Mouse (Mus musculus) heart, embryonic 10.5 days (tissue): Measurements from ENCODE around the gene Eif2s2. TPM values are rescaled to one million over a fixed set of nuclear protein-coding genes. Genes with fewer than 3 reads are reported as not detected.
"Not testable (repeated sequence)": the region's sequence is repeated elsewhere in the genome, so short reads cannot be mapped to it uniquely, and the experiment has no call there.

ENCODE experiments used
- DNase-seq: peaks from one replicate; pipeline ENCODE4 v3.0.0-alpha.2; 2017; ENCODE audit warnings: low spot score
- H3K27ac ChIP-seq: fragments of 300-500 bp; sonication (generic); 2 replicates; pipeline ENCODE4 v1.5.1; 2016; ENCODE audit warnings: mild to moderate bottlenecking
- H3K27me3 ChIP-seq: fragments of 300-500 bp; sonication (generic); 2 replicates; pipeline ENCODE4 v1.6.1; 2016; ENCODE audit warnings: mild to moderate bottlenecking; ENCODE audit not compliant: poor library complexity, insufficient read depth, severe bottlenecking
- H3K36me3 ChIP-seq: fragments of 300-500 bp; sonication (generic); 2 replicates; pipeline ENCODE4 v1.6.1; 2016; ENCODE audit warnings: mild to moderate bottlenecking, moderate library complexity
- H3K4me1 ChIP-seq: fragments of 300-500 bp; sonication (generic); 2 replicates; pipeline ENCODE4 v1.6.1; 2016; ENCODE audit warnings: mild to moderate bottlenecking
- H3K4me3 ChIP-seq: fragments of 300-500 bp; sonication (generic); 2 replicates; pipeline ENCODE4 v1.5.1; 2016; ENCODE audit warnings: mild to moderate bottlenecking, moderate library complexity
- H3K9me3 ChIP-seq: fragments of 300-500 bp; sonication (generic); 2 replicates; pipeline ENCODE4 v1.6.1; 2016; ENCODE audit warnings: mild to moderate bottlenecking, moderate library complexity
- WGBS: fragments of 180-500 bp; shearing (Covaris S2); methylation state at CpG from one replicate; pipeline ENCODE4 v1.1.7; 2016; 5-methylcytosine and 5-hydroxymethylcytosine counted together
- polyA plus RNA-seq: library from polyadenylated mRNA; unstranded; fragments of >200 nt; fragmentation: Nextera tagmentation; extraction: Ambion mirVana; gene quantifications from 2 replicates; pipeline ENCODE4 v1.2.1, GENCODE M21; 2016

Gene Eif2s2
- polyA plus RNA-seq, 1 experiment from 2014 or later = 84.0 TPM

GRCm38 (mm10) chr2:154916547-154916946 is 23.8 kb upstream of the Eif2s2 start:
- Histone ChIP-seq H3K36me3 (no peaks in the 10 kb centered on the region), H3K4me3 (no peak overlapping the region), H3K27me3 (peaks cover 5% of the 10 kb centered on the region; the same call in 1 of the 2 replicates), H3K9me3 (no peaks in the 10 kb centered on the region), H3K4me1 (no peaks in the 10 kb centered on the region), H3K27ac (no peak overlapping the region)
- DNase-seq = no peak
- WGBS = 18% methylated on average over 2 of the region's 2 CpGs

DNA sequence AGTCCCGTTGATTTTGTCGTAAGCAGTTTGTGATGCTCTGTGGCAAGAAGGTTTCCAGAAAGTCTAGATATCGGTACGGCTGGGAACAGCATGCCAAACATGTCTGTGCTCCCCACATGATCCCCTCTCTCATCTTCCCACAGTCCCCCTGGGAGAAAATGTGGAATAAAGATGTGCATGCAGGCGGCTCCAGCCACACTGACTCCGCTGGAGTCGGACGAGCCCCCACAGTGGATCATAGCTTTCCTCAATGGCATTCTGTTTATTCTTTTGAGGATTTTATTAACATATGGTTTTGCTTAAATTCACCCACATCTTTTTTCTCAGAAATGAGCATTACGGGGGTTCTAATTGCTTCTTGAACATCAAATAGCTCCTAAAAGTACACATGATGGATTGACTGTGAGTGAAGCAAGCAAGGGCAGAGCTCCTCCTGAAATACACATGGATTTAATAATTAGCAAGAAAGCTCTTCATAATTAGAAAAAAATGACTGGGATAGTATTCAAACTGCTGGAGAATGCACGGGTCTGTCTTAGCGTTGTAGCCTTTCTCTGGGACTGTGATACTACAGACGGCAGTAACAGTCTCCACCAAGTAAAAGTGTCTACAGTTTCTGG is 23.3 kb upstream of the Eif2s2 start:
- H3K9me3 ChIP-seq = no peaks in the 10 kb centered on the region
- H3K27ac ChIP-seq = no peak overlapping the region
- peaks cover 5% of the 10 kb centered on the region; the same call in 1 of the 2 replicates for H3K27me3 ChIP-seq
- no peak overlapping the region for H3K4me3 ChIP-seq
- WGBS = 80% methylated on average over 12 of the region's 12 CpGs
- H3K36me3 ChIP-seq = no peaks in the 10 kb centered on the region
- DNase-seq = no peak
- no peaks in the 10 kb centered on the region for H3K4me1 ChIP-seq

GRCm38 (mm10) chr2:154909789-154910188 is 17.1 kb upstream of the Eif2s2 start:
- Histone ChIP-seq H3K4me3 (no peak overlapping the region), H3K27me3 (peaks cover 5% of the 10 kb centered on the region; the same call in 1 of the 2 replicates), H3K4me1 (0 out of 2 replicates have a peak, but pooled peaks cover 4% of the 10 kb centered on the region), H3K27ac (no peak overlapping the region), H3K9me3 (no peaks in the 10 kb centered on the region), H3K36me3 (no peaks in the 10 kb centered on the region)
- no peak for DNase-seq
- WGBS = 73% methylated on average over 6 of the region's 6 CpGs

GRCm38 (mm10) chr2:154908223-154908622 is 15.5 kb upstream of the Eif2s2 start:
- not testable (repeated sequence) for H3K9me3 ChIP-seq, H3K36me3 ChIP-seq, H3K27ac ChIP-seq, H3K4me1 ChIP-seq, H3K27me3 ChIP-seq, H3K4me3 ChIP-seq, DNase-seq
- WGBS = 17% methylated on average over 2 of the region's 2 CpGs

GRCm38 (mm10) chr2:154905796-154906195 is 13.1 kb upstream of the Eif2s2 start:
- DNase-seq = no peak
- 53% methylated on average over 2 of the region's 2 CpGs for WGBS
- H3K27ac ChIP-seq = no peak overlapping the region
- no peaks in the 10 kb centered on the region for H3K36me3 ChIP-seq
- no peak overlapping the region for H3K4me3 ChIP-seq
- H3K27me3 ChIP-seq = no peaks in the 10 kb centered on the region
- H3K9me3 ChIP-seq = no peaks in the 10 kb centered on the region
- 0 out of 2 replicates have a peak, but pooled peaks cover 4% of the 10 kb centered on the region for H3K4me1 ChIP-seq

DNA sequence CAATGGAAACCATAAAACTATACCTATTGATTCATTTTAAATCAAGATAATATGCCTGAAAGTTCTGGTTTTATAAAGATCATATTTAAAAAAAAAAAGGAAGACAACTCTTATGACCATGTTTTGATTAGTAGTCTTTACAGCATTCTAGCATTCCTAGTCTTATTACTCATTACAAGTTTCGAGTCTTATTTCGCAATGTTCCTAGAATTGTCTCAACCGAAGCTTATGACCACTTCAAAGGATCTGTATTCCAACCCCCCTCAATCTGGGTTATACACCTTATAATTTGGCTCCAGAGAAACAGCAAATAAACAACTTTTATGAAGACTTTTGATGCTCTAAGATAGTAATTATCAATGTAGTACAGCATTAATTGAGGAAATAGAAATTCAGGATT is 9.4 kb upstream of the Eif2s2 start:
- Histone ChIP-seq H3K27me3 (no peaks in the 10 kb centered on the region), H3K4me1 (0 out of 2 replicates have a peak, but pooled peaks cover 4% of the 10 kb centered on the region), H3K4me3 (no peak overlapping the region), H3K36me3 (no peaks in the 10 kb centered on the region), H3K27ac (no peak overlapping the region), H3K9me3 (no peaks in the 10 kb centered on the region)
- no peak for DNase-seq
- WGBS = 91% methylated on average over 3 of the region's 3 CpGs

- WGBS = 77% methylated on average over 4 of the region's 4 CpGs
- H3K36me3 ChIP-seq, DNase-seq, H3K27ac ChIP-seq, H3K27me3 ChIP-seq, H3K4me3 ChIP-seq, H3K9me3 ChIP-seq, H3K4me1 ChIP-seq: not testable (repeated sequence)
These were observed 6.7 kb upstream of the Eif2s2 start for GRCm38 (mm10) chr2:154899412-154899811.

DNA sequence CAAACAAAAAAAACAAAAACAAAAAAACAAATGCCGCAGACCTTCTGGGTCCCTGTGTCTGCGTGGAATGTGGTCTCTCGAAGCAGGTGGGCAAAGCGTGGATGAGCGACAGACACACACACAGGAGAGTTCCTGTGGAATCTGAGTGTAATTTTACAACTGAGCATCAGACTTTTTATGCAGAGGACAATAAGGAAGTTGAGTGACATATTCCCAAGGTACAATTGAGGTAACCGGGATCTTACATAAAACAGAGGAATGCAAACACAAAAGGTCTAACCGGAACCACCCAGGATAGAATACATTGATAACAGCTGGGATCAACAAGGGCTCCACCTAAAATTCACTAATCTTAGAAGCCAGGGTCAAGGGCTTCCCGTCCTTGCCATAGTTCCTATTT is 6.3 kb upstream of the Eif2s2 start:
- H3K4me3 ChIP-seq, H3K27me3 ChIP-seq, H3K27ac ChIP-seq, DNase-seq, H3K4me1 ChIP-seq, H3K36me3 ChIP-seq, H3K9me3 ChIP-seq: not testable (repeated sequence)
- 77% methylated on average over 8 of the region's 8 CpGs for WGBS

DNA sequence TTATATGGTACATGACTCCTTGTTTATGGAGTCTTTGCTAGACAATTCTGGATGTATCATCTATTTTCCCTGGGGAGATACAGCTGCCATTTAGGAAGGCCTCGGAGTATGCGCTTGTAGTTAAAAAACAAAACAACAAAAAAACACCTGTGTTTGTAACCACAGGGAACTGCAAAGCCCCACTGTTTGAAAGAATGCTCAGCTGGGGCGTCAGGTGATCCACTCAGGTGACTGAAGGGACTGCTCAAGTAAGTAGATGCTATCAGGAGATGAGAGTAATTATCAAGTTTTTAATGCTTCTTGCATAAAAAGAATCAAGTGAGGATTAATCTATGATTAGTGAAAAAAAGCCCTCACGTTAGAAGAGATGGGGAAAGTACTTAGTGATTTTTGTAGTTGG is 813 bp upstream of the Eif2s2 start:
- peak overlapping the region; percentile 92; the same call in 1 of the 2 replicates for H3K4me3 ChIP-seq
- no peaks in the 10 kb centered on the region for H3K9me3 ChIP-seq
- no peaks in the 10 kb centered on the region for H3K27me3 ChIP-seq
- no peak for DNase-seq
- peaks cover 13% of the 10 kb centered on the region for H3K4me1 ChIP-seq
- H3K27ac ChIP-seq = no peak overlapping the region
- 60% methylated on average over 4 of the region's 4 CpGs for WGBS
- 0 out of 2 replicates have a peak, but pooled peaks cover 3% of the 10 kb centered on the region for H3K36me3 ChIP-seq

DNA sequence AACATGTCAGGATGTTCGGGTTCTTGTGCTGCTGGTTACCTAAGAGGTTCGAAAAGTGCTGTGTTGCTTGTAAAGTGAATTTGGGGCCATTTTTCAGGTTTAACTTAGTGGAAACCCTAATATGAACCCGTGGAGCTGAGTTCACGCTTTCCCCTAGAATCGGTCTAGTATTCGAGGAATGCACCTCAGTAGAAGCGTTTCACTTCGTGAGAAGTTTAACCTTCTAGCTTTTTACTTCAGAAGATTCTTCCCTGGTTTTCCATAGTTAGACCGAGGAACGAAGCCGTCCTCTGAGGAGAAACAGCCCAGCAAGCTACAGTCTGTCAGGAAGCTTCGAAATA is 280 bp upstream of the Eif2s2 start:
- Histone ChIP-seq H3K4me3 (peak overlapping the region; percentile 92), H3K27me3 (no peaks in the 10 kb centered on the region), H3K36me3 (peaks cover 8% of the 10 kb centered on the region), H3K4me1 (peaks cover 13% of the 10 kb centered on the region), H3K9me3 (no peaks in the 10 kb centered on the region), H3K27ac (peak overlapping the region; percentile 93)
- no peak for DNase-seq
- WGBS = 11% methylated on average over 12 of the region's 12 CpGs

GRCm38 (mm10) chr2:154891585-154891984 is 1.1 kb downstream of the Eif2s2 start:
- H3K4me3 ChIP-seq = peak overlapping the region; percentile 92
- peaks cover 13% of the 10 kb centered on the region for H3K4me1 ChIP-seq
- H3K36me3 ChIP-seq = peaks cover 22% of the 10 kb centered on the region
- no peaks in the 10 kb centered on the region for H3K27me3 ChIP-seq
- no peaks in the 10 kb centered on the region for H3K9me3 ChIP-seq
- 14% methylated on average over 2 of the region's 2 CpGs for WGBS
- peak overlapping the region; percentile 93 for H3K27ac ChIP-seq
- DNase-seq = no peak

DNA sequence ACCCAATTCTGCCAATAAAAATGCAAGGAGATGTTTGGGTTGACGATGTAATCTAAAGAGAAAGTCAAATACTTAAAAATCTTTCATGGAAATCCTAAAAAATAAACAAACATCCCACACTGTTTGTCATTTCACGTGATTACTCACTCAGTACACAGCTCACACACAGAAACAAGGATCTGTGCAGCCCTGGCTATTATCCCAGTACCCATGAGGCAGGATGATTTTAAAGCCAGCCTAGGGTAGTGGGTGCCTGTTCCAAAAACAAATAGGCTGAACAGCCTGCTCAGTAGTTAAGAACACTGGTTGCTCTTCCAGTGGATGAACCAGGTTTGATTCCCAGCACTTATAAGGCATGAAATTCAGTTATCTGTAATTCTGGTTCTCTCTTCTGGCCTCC is 16.1 kb downstream of the Eif2s2 start:
- H3K4me1 ChIP-seq = no peaks in the 10 kb centered on the region
- H3K36me3 ChIP-seq = peaks cover 89% of the 10 kb centered on the region
- DNase-seq = no peak
- no peak overlapping the region for H3K27ac ChIP-seq
- no peaks in the 10 kb centered on the region for H3K27me3 ChIP-seq
- WGBS = 95% methylated on average over 2 of the region's 2 CpGs
- H3K9me3 ChIP-seq = no peaks in the 10 kb centered on the region
- H3K4me3 ChIP-seq = no peak overlapping the region

DNA sequence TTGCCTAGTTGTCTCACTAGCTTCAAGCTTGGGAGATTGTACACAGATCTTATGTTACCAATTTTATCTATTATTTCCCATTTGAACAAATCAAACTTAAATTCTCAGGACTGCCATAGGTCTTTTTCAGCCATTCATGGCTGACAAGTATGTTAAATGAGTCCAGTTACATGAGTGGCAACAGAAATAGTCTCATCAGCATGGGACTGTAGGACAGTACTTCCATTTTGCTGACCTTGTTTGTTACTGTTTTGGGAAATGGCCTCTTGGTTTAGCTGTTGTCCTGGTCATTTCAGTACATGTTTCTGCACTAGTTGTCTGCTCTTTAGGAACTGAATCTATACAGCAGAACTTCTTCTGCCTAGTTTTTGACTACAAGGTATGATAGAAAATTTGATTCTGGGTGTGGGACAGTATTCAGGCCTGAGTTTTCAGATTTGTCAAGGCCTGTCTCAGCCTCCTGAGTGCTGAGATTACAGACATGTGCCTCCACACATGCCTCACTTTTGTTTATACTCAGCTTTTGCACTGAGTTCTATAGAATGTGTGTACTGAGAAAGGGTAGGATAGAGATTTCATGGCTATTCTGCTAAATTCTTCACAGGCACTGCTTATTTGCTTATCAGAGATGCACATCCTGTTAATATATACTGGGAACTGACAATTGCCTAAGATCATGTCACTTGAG is 22.6 kb downstream of the Eif2s2 start:
- Histone ChIP-seq H3K27ac (no peak overlapping the region), H3K9me3 (no peaks in the 10 kb centered on the region), H3K4me1 (no peaks in the 10 kb centered on the region), H3K36me3 (peaks cover 91% of the 10 kb centered on the region), H3K27me3 (no peaks in the 10 kb centered on the region), H3K4me3 (no peak overlapping the region)
- no peak for DNase-seq
